Mouse (Mus musculus) small intestine, adult 2 months (tissue): ENCODE results near the gene Rac3.

Experiments used
- CTCF ChIP-seq: fragments of 200-500 bp; IDR thresholded peaks from 2 replicates; pipeline ENCODE4 v1.5.1; 2012; ENCODE audit warnings: low read depth, mild to moderate bottlenecking, control low read depth, inconsistent platforms, low read length, moderate library complexity, mixed read lengths; ENCODE audit not compliant: insufficient replicate concordance, insufficient read length; ENCODE audit errors: extremely low read depth
- POLR2A ChIP-seq: fragments of 200-500 bp; IDR thresholded peaks from 2 replicates; pipeline ENCODE4 v1.6.1; 2012; ENCODE audit warnings: low read depth, mild to moderate bottlenecking, control low read depth, inconsistent platforms, low read length, moderate library complexity

GRCm38 (mm10) chr11:120692471-120693011, 28.7 kb upstream of the Rac3 start:
- TF ChIP-seq CTCF (no peak), POLR2A (no peak)
